Mouse (Mus musculus): Measurements from ENCODE around the gene Plekhm1.
"Not testable (repeated sequence)": the region's sequence is repeated elsewhere in the genome, so short reads cannot be mapped to it uniquely, and the experiment has no call there.

Plekhm1 gene

GRCm38 (mm10) chr11:103411981-103412949 is at the start of gene Plekhm1:
TSS of gene Plekhm1 (minus strand) at chr11:103412687.
- peak; percentile 89 to 94 for DNase-seq (ENCODE audit: low spot score in 2 of 2)

- not testable (repeated sequence) for DNase-seq (ENCODE audit: low spot score in 2 of 2)
These were observed 38.6 kb upstream of the Plekhm1 start for GRCm38 (mm10) chr11:103451105-103451504.

GRCm38 (mm10) chr11:103449721-103450120 is 37.2 kb upstream of the Plekhm1 start:
- not testable (repeated sequence) for DNase-seq (ENCODE audit: low spot score in 2 of 2)

- no peak for DNase-seq (ENCODE audit: low spot score in 2 of 2)
These were observed 31.2 kb upstream of the Plekhm1 start for GRCm38 (mm10) chr11:103443678-103444077.

GRCm38 (mm10) chr11:103436282-103436681 is 23.8 kb upstream of the Plekhm1 start:
- DNase-seq (ENCODE audit: low spot score in 2 of 2) = no peak

GRCm38 (mm10) chr11:103425031-103425430 is 12.5 kb upstream of the Plekhm1 start:
- DNase-seq (ENCODE audit: low spot score in 2 of 2) = no peak

- DNase-seq (ENCODE audit: low spot score in 2 of 2) = no peak
These were observed 7.2 kb upstream of the Plekhm1 start for GRCm38 (mm10) chr11:103419667-103420066.

GRCm38 (mm10) chr11:103419226-103419625 is 6.7 kb upstream of the Plekhm1 start:
- no peak for DNase-seq (ENCODE audit: low spot score in 2 of 2)

GRCm38 (mm10) chr11:103413516-103413915 is 1.0 kb upstream of the Plekhm1 start:
- no peak for DNase-seq (ENCODE audit: low spot score in 2 of 2)

GRCm38 (mm10) chr11:103412950-103413423 is 500 bp upstream of the Plekhm1 start:
- no peak for DNase-seq (ENCODE audit: low spot score in 2 of 2)

- no peak for DNase-seq (ENCODE audit: low spot score in 2 of 2)
These were observed 1.2 kb downstream of the Plekhm1 start for GRCm38 (mm10) chr11:103411301-103411700.

GRCm38 (mm10) chr11:103408880-103409279 is 3.6 kb downstream of the Plekhm1 start:
- DNase-seq (ENCODE audit: low spot score in 2 of 2) = no peak

GRCm38 (mm10) chr11:103407136-103407535 is 5.4 kb downstream of the Plekhm1 start:
- DNase-seq (ENCODE audit: low spot score in 2 of 2) = not testable (repeated sequence)

- DNase-seq (ENCODE audit: low spot score in 2 of 2) = no peak
These were observed 5.9 kb downstream of the Plekhm1 start for GRCm38 (mm10) chr11:103406551-103406950.

GRCm38 (mm10) chr11:103405814-103406213 is 6.7 kb downstream of the Plekhm1 start:
- no peak for DNase-seq (ENCODE audit: low spot score in 2 of 2)

- DNase-seq (ENCODE audit: low spot score in 2 of 2) = no peak
These were observed 7.9 kb downstream of the Plekhm1 start for GRCm38 (mm10) chr11:103404618-103405017.

GRCm38 (mm10) chr11:103403776-103404175 is 8.7 kb downstream of the Plekhm1 start:
- no peak for DNase-seq (ENCODE audit: low spot score in 2 of 2)

- no peak for DNase-seq (ENCODE audit: low spot score in 2 of 2)
These were observed 9.7 kb downstream of the Plekhm1 start for GRCm38 (mm10) chr11:103402738-103403137.

GRCm38 (mm10) chr11:103402198-103402597 is 10.3 kb downstream of the Plekhm1 start:
- peak in 1 of 2 experiments; percentile 21 for DNase-seq (ENCODE audit: low spot score in 2 of 2)

GRCm38 (mm10) chr11:103399986-103400385 is 12.5 kb downstream of the Plekhm1 start:
- no peak for DNase-seq (ENCODE audit: low spot score in 2 of 2)

- no peak for DNase-seq (ENCODE audit: low spot score in 2 of 2)
These were observed 13.4 kb downstream of the Plekhm1 start for GRCm38 (mm10) chr11:103399050-103399449.

GRCm38 (mm10) chr11:103396682-103397081 is 15.8 kb downstream of the Plekhm1 start:
- no peak for DNase-seq (ENCODE audit: low spot score in 2 of 2)

- no peak for DNase-seq (ENCODE audit: low spot score in 2 of 2)
These were observed 16.3 kb downstream of the Plekhm1 start for GRCm38 (mm10) chr11:103396236-103396635.

Data from frontal cortex, postnatal 14 days (tissue).